Mouse (Mus musculus): ENCODE measurements around the gene Fam234b. TPM values are rescaled to one million over a fixed set of nuclear protein-coding genes. Genes with fewer than 3 reads are reported as not detected.
A peak's percentile ranks its signal among the peaks of the same experiment; 100 is the strongest.

The Fam234b gene
- polyA plus RNA-seq (2014; fragmentation: Nextera tagmentation; extraction: Ambion mirVana) = 20.4 and 21.2 TPM in 2 replicates

- WGBS = 1% methylated on average over 49 of the region's 52 CpGs
- H3K36me3 ChIP-seq (ENCODE audit: control insufficient read depth, insufficient read depth, low read length) = no peaks in the 10 kb centered on the region
- H3K27me3 ChIP-seq (ENCODE audit: control insufficient read depth, insufficient read depth, low read length) = no peaks in the 10 kb centered on the region
- peak within 1 kb of the TSS; percentile 78 for H3K4me3 ChIP-seq (ENCODE audit: low read depth, low read length)
- H3K9ac ChIP-seq (ENCODE audit: low read length) = peak within 1 kb of the TSS; percentile 89
- no peaks in the 10 kb centered on the region for H3K9me3 ChIP-seq (ENCODE audit: control insufficient read depth, low read length)
- peak; percentile 85 for DNase-seq (ENCODE audit: low spot score)
- H3K4me1 ChIP-seq (ENCODE audit: control insufficient read depth, insufficient read depth, low read length) = 0 out of 2 replicates have a peak, but pooled peaks cover 6% of the 10 kb centered on the region
- ATAC-seq (ENCODE audit: insufficient number of reproducible peaks, low FRiP score, low TSS enrichment, low read depth) = peak; percentile 85
- H3K27ac ChIP-seq (replicated peaks; ENCODE audit: low read depth, low read length) = no peak within 1 kb of the TSS
- peak within 1 kb of the TSS; percentile 79 for H3K4me2 ChIP-seq (ENCODE audit: low read depth, severe bottlenecking)
Observed at GRCm38 (mm10) chr6:135197921-135198532, at the start of gene Fam234b, which contains the start of gene Hebp1. TSS of gene Fam234b (plus strand) at chr6:135197977. TSS of gene Hebp1 (minus strand) at chr6:135198022.

GRCm38 (mm10) chr6:135148506-135148905, 49.3 kb upstream of the Fam234b start:
- Histone ChIP-seq H3K9me3 (ENCODE audit: control insufficient read depth, low read length) (0 out of 2 replicates have a peak, but pooled peaks cover 2% of the 10 kb centered on the region), H3K4me2 (ENCODE audit: low read depth, severe bottlenecking) (no peak overlapping the region), H3K36me3 (ENCODE audit: control insufficient read depth, insufficient read depth, low read length) (no peaks in the 10 kb centered on the region), H3K4me1 (ENCODE audit: control insufficient read depth, insufficient read depth, low read length) (no peaks in the 10 kb centered on the region), H3K9ac (ENCODE audit: low read length) (no peak overlapping the region), H3K27me3 (ENCODE audit: control insufficient read depth, insufficient read depth, low read length) (no peaks in the 10 kb centered on the region), H3K27ac (replicated peaks; ENCODE audit: low read depth, low read length) (no peak overlapping the region), H3K4me3 (ENCODE audit: low read depth, low read length) (no peak overlapping the region)
- DNase-seq (ENCODE audit: low spot score) = peak; percentile 56
- ATAC-seq (ENCODE audit: insufficient number of reproducible peaks, low FRiP score, low TSS enrichment, low read depth) = peak; percentile 40; the same call in 1 of the 2 replicates
- WGBS = 43% methylated on average over 1 of the region's 1 CpGs

- H3K4me2 ChIP-seq (ENCODE audit: low read depth, severe bottlenecking) = no peak overlapping the region
- no peak overlapping the region for H3K9ac ChIP-seq (ENCODE audit: low read length)
- H3K4me1 ChIP-seq (ENCODE audit: control insufficient read depth, insufficient read depth, low read length) = no peaks in the 10 kb centered on the region
- H3K4me3 ChIP-seq (ENCODE audit: low read depth, low read length) = no peak overlapping the region
- 0 out of 2 replicates have a peak, but pooled peaks have one; percentile 19 for ATAC-seq (ENCODE audit: insufficient number of reproducible peaks, low FRiP score, low TSS enrichment, low read depth)
- H3K36me3 ChIP-seq (ENCODE audit: control insufficient read depth, insufficient read depth, low read length) = no peaks in the 10 kb centered on the region
- no peaks in the 10 kb centered on the region for H3K27me3 ChIP-seq (ENCODE audit: control insufficient read depth, insufficient read depth, low read length)
- no peak overlapping the region for H3K27ac ChIP-seq (replicated peaks; ENCODE audit: low read depth, low read length)
- 84% methylated on average over 4 of the region's 4 CpGs for WGBS
- H3K9me3 ChIP-seq (ENCODE audit: control insufficient read depth, low read length) = 0 out of 2 replicates have a peak, but pooled peaks cover 2% of the 10 kb centered on the region
- no peak for DNase-seq (ENCODE audit: low spot score)
Observed at GRCm38 (mm10) chr6:135149175-135149574, 48.6 kb upstream of the Fam234b start.

GRCm38 (mm10) chr6:135149722-135150121, 48.1 kb upstream of the Fam234b start:
- WGBS = 79% methylated on average over 4 of the region's 4 CpGs
- Histone ChIP-seq H3K27me3 (ENCODE audit: control insufficient read depth, insufficient read depth, low read length) (no peaks in the 10 kb centered on the region), H3K9me3 (ENCODE audit: control insufficient read depth, low read length) (0 out of 2 replicates have a peak, but pooled peaks cover 2% of the 10 kb centered on the region), H3K27ac (replicated peaks; ENCODE audit: low read depth, low read length) (no peak overlapping the region), H3K4me3 (ENCODE audit: low read depth, low read length) (no peak overlapping the region), H3K36me3 (ENCODE audit: control insufficient read depth, insufficient read depth, low read length) (no peaks in the 10 kb centered on the region), H3K4me2 (ENCODE audit: low read depth, severe bottlenecking) (no peak overlapping the region), H3K9ac (ENCODE audit: low read length) (no peak overlapping the region), H3K4me1 (ENCODE audit: control insufficient read depth, insufficient read depth, low read length) (no peaks in the 10 kb centered on the region)
- ATAC-seq (ENCODE audit: insufficient number of reproducible peaks, low FRiP score, low TSS enrichment, low read depth) = no peak
- DNase-seq (ENCODE audit: low spot score) = no peak

- 33% methylated on average over 5 of the region's 5 CpGs for WGBS
- Histone ChIP-seq H3K27ac (replicated peaks; ENCODE audit: low read depth, low read length) (no peak overlapping the region), H3K9ac (ENCODE audit: low read length) (no peak overlapping the region), H3K4me3 (ENCODE audit: low read depth, low read length) (no peak overlapping the region), H3K27me3 (ENCODE audit: control insufficient read depth, insufficient read depth, low read length) (no peaks in the 10 kb centered on the region), H3K36me3 (ENCODE audit: control insufficient read depth, insufficient read depth, low read length) (no peaks in the 10 kb centered on the region), H3K4me1 (ENCODE audit: control insufficient read depth, insufficient read depth, low read length) (no peaks in the 10 kb centered on the region), H3K9me3 (ENCODE audit: control insufficient read depth, low read length) (0 out of 2 replicates have a peak, but pooled peaks cover 2% of the 10 kb centered on the region), H3K4me2 (ENCODE audit: low read depth, severe bottlenecking) (no peak overlapping the region)
- peak; percentile 62 for DNase-seq (ENCODE audit: low spot score)
- ATAC-seq (ENCODE audit: insufficient number of reproducible peaks, low FRiP score, low TSS enrichment, low read depth) = no peak
Observed at GRCm38 (mm10) chr6:135150311-135150710, 47.5 kb upstream of the Fam234b start.

GRCm38 (mm10) chr6:135153719-135154118, 44.1 kb upstream of the Fam234b start:
- H3K4me3 ChIP-seq (ENCODE audit: low read depth, low read length) = no peak overlapping the region
- WGBS = 90% methylated on average over 5 of the region's 5 CpGs
- no peaks in the 10 kb centered on the region for H3K36me3 ChIP-seq (ENCODE audit: control insufficient read depth, insufficient read depth, low read length)
- ATAC-seq (ENCODE audit: insufficient number of reproducible peaks, low FRiP score, low TSS enrichment, low read depth) = no peak
- H3K4me2 ChIP-seq (ENCODE audit: low read depth, severe bottlenecking) = no peak overlapping the region
- no peak overlapping the region for H3K9ac ChIP-seq (ENCODE audit: low read length)
- H3K4me1 ChIP-seq (ENCODE audit: control insufficient read depth, insufficient read depth, low read length) = no peaks in the 10 kb centered on the region
- H3K9me3 ChIP-seq (ENCODE audit: control insufficient read depth, low read length) = 0 out of 2 replicates have a peak, but pooled peaks cover 2% of the 10 kb centered on the region
- DNase-seq (ENCODE audit: low spot score) = no peak
- no peaks in the 10 kb centered on the region for H3K27me3 ChIP-seq (ENCODE audit: control insufficient read depth, insufficient read depth, low read length)
- H3K27ac ChIP-seq (replicated peaks; ENCODE audit: low read depth, low read length) = no peak overlapping the region

- no peaks in the 10 kb centered on the region for H3K27me3 ChIP-seq (ENCODE audit: control insufficient read depth, insufficient read depth, low read length)
- H3K4me3 ChIP-seq (ENCODE audit: low read depth, low read length) = no peak overlapping the region
- ATAC-seq (ENCODE audit: insufficient number of reproducible peaks, low FRiP score, low TSS enrichment, low read depth) (no peak), DNase-seq (ENCODE audit: low spot score) (no peak)
- H3K4me2 ChIP-seq (ENCODE audit: low read depth, severe bottlenecking) = no peak overlapping the region
- H3K4me1 ChIP-seq (ENCODE audit: control insufficient read depth, insufficient read depth, low read length) = no peaks in the 10 kb centered on the region
- no peak overlapping the region for H3K27ac ChIP-seq (replicated peaks; ENCODE audit: low read depth, low read length)
- H3K9me3 ChIP-seq (ENCODE audit: control insufficient read depth, low read length) = 0 out of 2 replicates have a peak, but pooled peaks cover 2% of the 10 kb centered on the region
- no peaks in the 10 kb centered on the region for H3K36me3 ChIP-seq (ENCODE audit: control insufficient read depth, insufficient read depth, low read length)
- 79% methylated on average over 8 of the region's 8 CpGs for WGBS
- H3K9ac ChIP-seq (ENCODE audit: low read length) = no peak overlapping the region
Observed at GRCm38 (mm10) chr6:135156597-135156996, 41.2 kb upstream of the Fam234b start.

GRCm38 (mm10) chr6:135157496-135157895, 40.3 kb upstream of the Fam234b start:
- Histone ChIP-seq H3K9ac (ENCODE audit: low read length) (no peak overlapping the region), H3K4me2 (ENCODE audit: low read depth, severe bottlenecking) (no peak overlapping the region), H3K27me3 (ENCODE audit: control insufficient read depth, insufficient read depth, low read length) (no peaks in the 10 kb centered on the region), H3K4me1 (ENCODE audit: control insufficient read depth, insufficient read depth, low read length) (no peaks in the 10 kb centered on the region), H3K27ac (replicated peaks; ENCODE audit: low read depth, low read length) (no peak overlapping the region), H3K36me3 (ENCODE audit: control insufficient read depth, insufficient read depth, low read length) (no peaks in the 10 kb centered on the region), H3K4me3 (ENCODE audit: low read depth, low read length) (no peak overlapping the region), H3K9me3 (ENCODE audit: control insufficient read depth, low read length) (0 out of 2 replicates have a peak, but pooled peaks cover 2% of the 10 kb centered on the region)
- DNase-seq (ENCODE audit: low spot score) (no peak), ATAC-seq (ENCODE audit: insufficient number of reproducible peaks, low FRiP score, low TSS enrichment, low read depth) (no peak)
- 79% methylated on average over 4 of the region's 4 CpGs for WGBS
